Mouse (Mus musculus): ENCODE data around the gene Ccdc60. TPM values are rescaled to one million over a fixed set of nuclear protein-coding genes. Genes with fewer than 3 reads are reported as not detected.

Gene Ccdc60
- polyA plus RNA-seq, 1 experiment from 2014 or later: 2.2 TPM

DNA sequence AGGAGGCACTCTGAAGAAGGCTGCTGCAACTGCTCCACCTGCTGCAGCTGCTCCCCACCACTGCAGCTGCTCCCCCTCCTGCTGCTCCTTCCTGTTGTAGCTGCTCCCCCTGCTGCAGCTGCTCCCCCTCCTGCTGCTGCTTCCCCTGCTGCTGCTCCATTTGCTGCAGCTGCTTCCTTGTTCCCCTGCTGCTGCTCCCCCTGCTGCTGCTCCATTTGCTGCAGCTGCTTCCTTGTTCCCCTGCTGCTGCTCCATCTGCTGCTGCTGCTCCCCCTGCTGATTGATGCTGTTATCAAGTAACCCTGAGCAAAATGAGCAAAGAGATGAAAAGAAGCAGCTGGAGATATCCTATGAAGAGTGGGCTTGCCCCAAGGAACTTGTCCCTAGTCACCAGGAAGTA, 8.3 kb downstream of the Ccdc60 start:
- Histone ChIP-seq H3K4me2 (ENCODE audit: low read length) (no peak overlapping the region), H3K9me3 (ENCODE audit: control insufficient read depth, low read length) (no peaks in the 10 kb centered on the region; the same call in 1 of the 2 replicates), H3K4me1 (ENCODE audit: control insufficient read depth, insufficient read depth, low read depth, low read length) (peaks cover 3% of the 10 kb centered on the region), H3K4me3 (ENCODE audit: low read length) (no peak overlapping the region), H3K9ac (ENCODE audit: low read depth, low read length) (no peak overlapping the region), H3K36me3 (ENCODE audit: control insufficient read depth, insufficient read depth, low read length) (no peaks in the 10 kb centered on the region), H3K27ac (ENCODE audit: low read depth, low read length) (no peak overlapping the region), H3K27me3 (replicated peaks; ENCODE audit: control insufficient read depth, insufficient read depth, low read length) (no peaks in the 10 kb centered on the region)
- ATAC-seq: no peak

DNA sequence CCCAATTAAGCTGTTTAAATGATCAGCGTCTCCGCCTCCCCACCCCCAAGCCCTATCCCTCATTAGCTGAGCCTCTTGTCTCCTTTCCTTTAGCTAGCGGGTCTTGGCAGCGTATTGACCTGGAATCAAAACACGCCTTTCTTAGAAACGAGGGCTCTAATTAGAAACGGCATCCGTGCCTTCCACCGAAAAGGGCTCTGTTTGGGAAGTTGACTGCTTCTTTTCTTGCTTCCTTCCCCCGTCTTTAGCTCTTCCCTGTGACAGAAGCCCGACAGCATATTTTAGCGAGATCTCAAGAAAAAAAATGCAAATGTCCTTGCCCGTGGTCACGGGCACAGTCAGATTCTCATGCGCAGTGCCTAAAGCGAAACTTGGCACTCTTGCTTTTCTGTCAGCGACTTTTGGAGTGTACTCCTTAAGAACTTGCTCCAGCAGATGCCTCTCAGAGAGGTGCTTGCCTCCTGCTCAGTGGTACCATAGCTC, 10.3 kb downstream of the Ccdc60 start:
- Histone ChIP-seq H3K4me2 (ENCODE audit: low read length) (peak overlapping the region; percentile 37), H3K9ac (ENCODE audit: low read depth, low read length) (0 out of 2 replicates have a peak overlapping the region, but pooled peaks have one; percentile 15), H3K27ac (ENCODE audit: low read depth, low read length) (no peak overlapping the region), H3K4me1 (ENCODE audit: control insufficient read depth, insufficient read depth, low read depth, low read length) (peaks cover 14% of the 10 kb centered on the region), H3K36me3 (ENCODE audit: control insufficient read depth, insufficient read depth, low read length) (no peaks in the 10 kb centered on the region), H3K27me3 (replicated peaks; ENCODE audit: control insufficient read depth, insufficient read depth, low read length) (no peaks in the 10 kb centered on the region), H3K9me3 (ENCODE audit: control insufficient read depth, low read length) (no peaks in the 10 kb centered on the region; the same call in 1 of the 2 replicates), H3K4me3 (ENCODE audit: low read length) (no peak overlapping the region; the same call in 1 of the 2 replicates)
- ATAC-seq: no peak
- 73% methylated on average over 17 of the region's 17 CpGs for whole genome bisulfite sequencing

DNA sequence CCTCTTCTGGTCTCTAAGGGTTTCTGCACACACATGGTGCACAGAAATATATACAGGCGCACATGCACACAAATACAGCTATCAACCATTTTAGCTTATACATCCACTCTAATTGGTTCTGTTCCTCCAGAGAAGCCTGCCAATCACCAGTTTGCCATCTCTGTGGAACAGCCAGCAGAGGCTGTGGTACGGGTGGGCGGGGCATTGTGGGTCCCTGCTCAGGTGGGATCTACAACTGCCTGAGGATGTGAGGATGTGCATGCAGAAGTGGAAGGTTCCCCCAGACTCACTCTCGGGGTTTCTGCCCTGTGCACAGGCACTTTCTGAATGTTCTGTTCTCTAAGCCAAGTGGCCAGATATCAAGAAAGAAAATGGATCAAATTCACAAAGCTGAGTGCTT, 10.8 kb downstream of the Ccdc60 start:
- no peak for ATAC-seq
- peaks cover 14% of the 10 kb centered on the region for H3K4me1 ChIP-seq (ENCODE audit: control insufficient read depth, insufficient read depth, low read depth, low read length)
- no peak overlapping the region for H3K4me2 ChIP-seq (ENCODE audit: low read length)
- WGBS: 90% methylated on average over 4 of the region's 4 CpGs
- H3K36me3 ChIP-seq (ENCODE audit: control insufficient read depth, insufficient read depth, low read length): no peaks in the 10 kb centered on the region
- no peak overlapping the region for H3K27ac ChIP-seq (ENCODE audit: low read depth, low read length)
- no peaks in the 10 kb centered on the region; the same call in 1 of the 2 replicates for H3K9me3 ChIP-seq (ENCODE audit: control insufficient read depth, low read length)
- no peak overlapping the region for H3K4me3 ChIP-seq (ENCODE audit: low read length)
- no peak overlapping the region for H3K9ac ChIP-seq (ENCODE audit: low read depth, low read length)
- H3K27me3 ChIP-seq (replicated peaks; ENCODE audit: control insufficient read depth, insufficient read depth, low read length): no peaks in the 10 kb centered on the region

GRCm38 (mm10) chr5:116274818-116275217, 14.0 kb downstream of the Ccdc60 start:
- H3K9ac ChIP-seq (ENCODE audit: low read depth, low read length): 0 out of 2 replicates have a peak overlapping the region, but pooled peaks have one; percentile 6

DNA sequence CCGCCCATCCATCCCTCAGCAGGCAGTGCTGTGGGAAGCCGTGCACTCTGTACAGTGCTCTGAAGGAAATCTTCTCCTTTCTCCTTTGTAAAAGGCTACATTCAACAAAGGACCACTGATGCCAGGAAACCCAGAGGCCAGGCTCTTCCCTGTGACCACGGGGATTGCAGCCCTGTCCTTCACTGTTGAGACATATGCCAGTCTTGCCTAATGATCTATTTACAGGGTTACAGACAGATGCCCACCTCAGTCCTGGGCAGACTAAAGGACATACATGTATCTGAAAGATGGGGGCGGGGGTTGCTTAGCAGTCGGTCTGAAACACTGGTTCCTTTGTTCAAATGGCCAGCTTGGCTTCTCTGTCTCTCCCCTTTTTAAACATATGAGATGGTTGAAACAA, 14.4 kb downstream of the Ccdc60 start:
- H3K27ac ChIP-seq (ENCODE audit: low read depth, low read length): peak overlapping the region; percentile 29
- no peak overlapping the region for H3K9ac ChIP-seq (ENCODE audit: low read depth, low read length)
- H3K4me3 ChIP-seq (ENCODE audit: low read length): no peak overlapping the region
- H3K4me2 ChIP-seq (ENCODE audit: low read length): no peak overlapping the region
- H3K36me3 ChIP-seq (ENCODE audit: control insufficient read depth, insufficient read depth, low read length): no peaks in the 10 kb centered on the region
- H3K4me1 ChIP-seq (ENCODE audit: control insufficient read depth, insufficient read depth, low read depth, low read length): peaks cover 19% of the 10 kb centered on the region
- ATAC-seq: peak; percentile 29; the same call in 1 of the 2 replicates
- H3K27me3 ChIP-seq (replicated peaks; ENCODE audit: control insufficient read depth, insufficient read depth, low read length): no peaks in the 10 kb centered on the region
- WGBS: 27% methylated on average over 5 of the region's 5 CpGs
- no peaks in the 10 kb centered on the region; the same call in 1 of the 2 replicates for H3K9me3 ChIP-seq (ENCODE audit: control insufficient read depth, low read length)

More at GRCm38 (mm10) chr5:116274818-116275217, 14.0 kb downstream of the Ccdc60 start:
- 18% methylated on average over 2 of the region's 2 CpGs for WGBS
- no peaks in the 10 kb centered on the region; the same call in 1 of the 2 replicates for H3K9me3 ChIP-seq (ENCODE audit: control insufficient read depth, low read length)
- H3K27me3 ChIP-seq (replicated peaks; ENCODE audit: control insufficient read depth, insufficient read depth, low read length): no peaks in the 10 kb centered on the region
- H3K4me2 ChIP-seq (ENCODE audit: low read length): no peak overlapping the region
- H3K36me3 ChIP-seq (ENCODE audit: control insufficient read depth, insufficient read depth, low read length): no peaks in the 10 kb centered on the region
- peak; percentile 55 for ATAC-seq
- H3K27ac ChIP-seq (ENCODE audit: low read depth, low read length): peak overlapping the region; percentile 63
- peaks cover 17% of the 10 kb centered on the region for H3K4me1 ChIP-seq (ENCODE audit: control insufficient read depth, insufficient read depth, low read depth, low read length)
- no peak overlapping the region for H3K4me3 ChIP-seq (ENCODE audit: low read length)

GRCm38 (mm10) chr5:116271511-116272227, 17.1 kb downstream of the Ccdc60 start:
- no peak overlapping the region for H3K27ac ChIP-seq (ENCODE audit: low read depth, low read length)
- H3K36me3 ChIP-seq (ENCODE audit: control insufficient read depth, insufficient read depth, low read length): no peaks in the 10 kb centered on the region
- no peak for ATAC-seq
- H3K4me2 ChIP-seq (ENCODE audit: low read length): no peak overlapping the region
- H3K27me3 ChIP-seq (replicated peaks; ENCODE audit: control insufficient read depth, insufficient read depth, low read length): no peaks in the 10 kb centered on the region
- WGBS: 65% methylated on average over 17 of the region's 17 CpGs
- no peaks in the 10 kb centered on the region for H3K9me3 ChIP-seq (ENCODE audit: control insufficient read depth, low read length)
- H3K4me3 ChIP-seq (ENCODE audit: low read length): no peak overlapping the region
- H3K9ac ChIP-seq (ENCODE audit: low read depth, low read length): no peak overlapping the region
- H3K4me1 ChIP-seq (ENCODE audit: control insufficient read depth, insufficient read depth, low read depth, low read length): peaks cover 22% of the 10 kb centered on the region

GRCm38 (mm10) chr5:116269212-116270145, 19.3 kb downstream of the Ccdc60 start:
- ATAC-seq: peak; percentile 43; the same call in 1 of the 2 replicates
- Histone ChIP-seq H3K4me1 (ENCODE audit: control insufficient read depth, insufficient read depth, low read depth, low read length) (peaks cover 14% of the 10 kb centered on the region), H3K36me3 (ENCODE audit: control insufficient read depth, insufficient read depth, low read length) (no peaks in the 10 kb centered on the region), H3K9me3 (ENCODE audit: control insufficient read depth, low read length) (no peaks in the 10 kb centered on the region), H3K4me2 (ENCODE audit: low read length) (no peak overlapping the region), H3K27ac (ENCODE audit: low read depth, low read length) (no peak overlapping the region), H3K27me3 (replicated peaks; ENCODE audit: control insufficient read depth, insufficient read depth, low read length) (no peaks in the 10 kb centered on the region), H3K9ac (ENCODE audit: low read depth, low read length) (no peak overlapping the region), H3K4me3 (ENCODE audit: low read length) (no peak overlapping the region)
- 57% methylated on average over 17 of the region's 17 CpGs for WGBS

DNA sequence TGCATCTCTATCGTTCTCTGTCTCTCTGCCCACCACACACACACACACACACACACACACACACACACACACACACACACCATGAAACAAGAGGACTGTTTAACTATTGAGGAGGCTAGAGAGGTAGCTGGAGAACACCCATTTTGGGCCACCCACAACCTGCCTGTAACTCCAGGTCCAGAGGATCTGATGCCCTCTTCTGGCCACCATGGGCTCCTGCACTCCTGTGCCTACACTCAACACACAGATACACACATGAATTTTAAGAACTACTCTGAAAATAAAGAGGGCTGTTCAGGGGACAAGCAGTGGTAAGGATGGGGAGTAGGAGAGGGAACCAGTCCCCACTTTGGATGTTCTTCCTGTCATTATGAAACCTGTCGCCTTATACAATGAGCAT, 26.1 kb downstream of the Ccdc60 start:
- H3K4me3 ChIP-seq (ENCODE audit: low read length): no peak overlapping the region
- H3K27me3 ChIP-seq (replicated peaks; ENCODE audit: control insufficient read depth, insufficient read depth, low read length): no peaks in the 10 kb centered on the region
- no peak overlapping the region for H3K9ac ChIP-seq (ENCODE audit: low read depth, low read length)
- no peaks in the 10 kb centered on the region; the same call in none of the 2 replicates for H3K4me1 ChIP-seq (ENCODE audit: control insufficient read depth, insufficient read depth, low read depth, low read length)
- no peaks in the 10 kb centered on the region for H3K9me3 ChIP-seq (ENCODE audit: control insufficient read depth, low read length)
- H3K36me3 ChIP-seq (ENCODE audit: control insufficient read depth, insufficient read depth, low read length): no peaks in the 10 kb centered on the region
- H3K4me2 ChIP-seq (ENCODE audit: low read length): no peak overlapping the region
- ATAC-seq: no peak
- H3K27ac ChIP-seq (ENCODE audit: low read depth, low read length): no peak overlapping the region
- 96% methylated on average over 2 of the region's 2 CpGs for WGBS

DNA sequence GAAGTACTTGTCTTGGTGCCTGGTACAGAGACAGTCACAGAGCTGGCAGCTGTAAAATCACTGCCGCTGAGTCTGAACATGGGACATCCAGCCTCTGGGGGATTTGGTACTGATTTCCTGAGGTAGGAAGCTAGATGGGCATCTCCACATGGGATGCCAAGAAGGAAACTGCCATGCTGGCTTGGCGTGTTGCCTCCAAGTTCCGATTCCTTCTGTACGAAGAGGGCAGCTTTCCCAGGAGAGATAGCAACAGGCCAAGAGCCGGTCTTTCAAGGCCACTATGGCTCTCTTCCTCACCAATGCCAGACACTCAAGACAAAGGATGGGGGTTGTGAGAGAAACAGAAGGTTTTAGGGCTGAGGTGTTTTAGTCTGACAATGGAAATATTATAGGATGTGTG, 26.8 kb downstream of the Ccdc60 start:
- Histone ChIP-seq H3K4me2 (ENCODE audit: low read length) (no peak overlapping the region), H3K27ac (ENCODE audit: low read depth, low read length) (no peak overlapping the region), H3K27me3 (replicated peaks; ENCODE audit: control insufficient read depth, insufficient read depth, low read length) (no peaks in the 10 kb centered on the region), H3K4me3 (ENCODE audit: low read length) (no peak overlapping the region), H3K36me3 (ENCODE audit: control insufficient read depth, insufficient read depth, low read length) (no peaks in the 10 kb centered on the region), H3K4me1 (ENCODE audit: control insufficient read depth, insufficient read depth, low read depth, low read length) (no peaks in the 10 kb centered on the region; the same call in none of the 2 replicates), H3K9ac (ENCODE audit: low read depth, low read length) (no peak overlapping the region), H3K9me3 (ENCODE audit: control insufficient read depth, low read length) (no peaks in the 10 kb centered on the region)
- no peak for ATAC-seq
- 84% methylated on average over 5 of the region's 5 CpGs for WGBS

Data from hindbrain, embryonic 16.5 days (tissue).